Mouse (Mus musculus) adipocyte (in vitro differentiated cells): ENCODE data around the gene 9030025P20Rik.
"Not testable (repeated sequence)": the region's sequence is repeated elsewhere in the genome, so short reads cannot be mapped to it uniquely, and the experiment has no call there.

Experiments
- DNase-seq: peaks from one replicate; pipeline ENCODE4 v3.0.0-alpha.2; 2016; ENCODE audit warnings: low spot score

9030025P20Rik gene

GRCm38 (mm10) chr17:14978362-14979038, at the start of gene 9030025P20Rik, which contains the start of gene Gm3417:
9030025P20Rik (plus strand) TSS chr17:14978468.
Gm3417 (minus strand) TSS chr17:14978790.
- not testable (repeated sequence) for DNase-seq

GRCm38 (mm10) chr17:14928631-14929030, 49.6 kb upstream of the 9030025P20Rik start:
- DNase-seq: no peak

GRCm38 (mm10) chr17:14930697-14931096, 47.6 kb upstream of the 9030025P20Rik start:
- no peak for DNase-seq

- DNase-seq: no peak
Measured at GRCm38 (mm10) chr17:14931469-14931868, 46.8 kb upstream of the 9030025P20Rik start.

- not testable (repeated sequence) for DNase-seq
Measured at GRCm38 (mm10) chr17:14935280-14935679, 43.0 kb upstream of the 9030025P20Rik start.

GRCm38 (mm10) chr17:14935841-14936605, 42.2 kb upstream of the 9030025P20Rik start:
- no peak for DNase-seq

- DNase-seq: not testable (repeated sequence)
Measured at GRCm38 (mm10) chr17:14942181-14942580, 36.1 kb upstream of the 9030025P20Rik start.

- DNase-seq: peak; percentile 100
Measured at GRCm38 (mm10) chr17:14943009-14943728, 35.1 kb upstream of the 9030025P20Rik start, which contains the start of the genes Wdr27 and 1600012H06Rik. Wdr27 (minus strand) TSS chr17:14943158. 1600012H06Rik (plus strand) TSS chr17:14943184.

- no peak for DNase-seq
Measured at GRCm38 (mm10) chr17:14943729-14944059, 34.6 kb upstream of the 9030025P20Rik start.

GRCm38 (mm10) chr17:14944551-14944950, 33.7 kb upstream of the 9030025P20Rik start:
- peak; percentile 36 for DNase-seq

- no peak for DNase-seq
Measured at GRCm38 (mm10) chr17:14949161-14949827, 29.0 kb upstream of the 9030025P20Rik start.

- no peak for DNase-seq
Measured at GRCm38 (mm10) chr17:14953452-14953851, 24.8 kb upstream of the 9030025P20Rik start.

- no peak for DNase-seq
Measured at GRCm38 (mm10) chr17:14958686-14959327, 19.5 kb upstream of the 9030025P20Rik start.

- DNase-seq: peak; percentile 54
Measured at GRCm38 (mm10) chr17:14959979-14960378, 18.3 kb upstream of the 9030025P20Rik start.

- peak; percentile 29 for DNase-seq
Measured at GRCm38 (mm10) chr17:14960520-14960919, 17.7 kb upstream of the 9030025P20Rik start.

GRCm38 (mm10) chr17:14960951-14961556, 17.2 kb upstream of the 9030025P20Rik start, which contains the start of gene Phf10:
Phf10 (minus strand) TSS chr17:14961273.
- peak; percentile 34 for DNase-seq

GRCm38 (mm10) chr17:14961557-14962154, 16.6 kb upstream of the 9030025P20Rik start:
- not testable (repeated sequence) for DNase-seq

GRCm38 (mm10) chr17:14968373-14968913, 9.8 kb upstream of the 9030025P20Rik start:
- DNase-seq: not testable (repeated sequence)

- DNase-seq: not testable (repeated sequence)
Measured at GRCm38 (mm10) chr17:14977718-14978361, 428 bp upstream of the 9030025P20Rik start.
